Mouse (Mus musculus) B cell, adult 2 months (primary cell): ENCODE data around the gene Olfr545.
"Not testable (repeated sequence)": the region's sequence is repeated elsewhere in the genome, so short reads cannot be mapped to it uniquely, and the experiment has no call there.

ENCODE experiments used
- DNase-seq, 2 experiments: peaks; one replicate each; pipeline ENCODE4 v3.0.0; 2022

The Olfr545 gene

DNA sequence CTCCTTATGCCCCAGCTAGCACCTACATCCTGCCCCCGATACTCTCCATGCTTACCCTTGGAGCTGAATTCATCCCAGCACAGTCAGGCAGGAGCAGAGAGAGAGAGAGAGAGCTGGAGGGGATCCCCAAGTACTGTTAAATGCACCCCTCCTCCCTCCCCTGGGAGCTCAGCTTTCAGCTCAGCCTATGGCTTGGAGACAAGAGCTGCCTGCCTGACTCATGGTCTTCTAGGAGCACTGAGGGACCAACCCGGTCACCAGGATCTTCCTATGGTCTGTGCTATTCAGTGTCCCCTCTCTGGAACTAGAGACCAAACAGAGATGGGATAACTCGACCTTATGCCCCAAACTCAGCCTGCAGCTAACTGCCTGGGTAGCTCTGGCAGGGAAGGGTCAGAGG, at the start of gene Olfr545:
Gene Olfr545 (minus strand): TSS at position 101 of the 400 bp plus-strand sequence.
- DNase-seq = no peak

GRCm38 (mm10) chr7:102541251-102541650, 41.9 kb upstream of the Olfr545 start:
- DNase-seq = no peak

- no peak for DNase-seq
Observed at GRCm38 (mm10) chr7:102540596-102540995, 41.2 kb upstream of the Olfr545 start, which contains the start of gene Olfr548-ps1. Olfr548-ps1 (plus strand) TSS chr7:102540896.

- DNase-seq = no peak
Observed at GRCm38 (mm10) chr7:102534449-102534848, 35.1 kb upstream of the Olfr545 start, which contains the start of gene Olfr547. Olfr547 (plus strand) TSS chr7:102534749.

DNA sequence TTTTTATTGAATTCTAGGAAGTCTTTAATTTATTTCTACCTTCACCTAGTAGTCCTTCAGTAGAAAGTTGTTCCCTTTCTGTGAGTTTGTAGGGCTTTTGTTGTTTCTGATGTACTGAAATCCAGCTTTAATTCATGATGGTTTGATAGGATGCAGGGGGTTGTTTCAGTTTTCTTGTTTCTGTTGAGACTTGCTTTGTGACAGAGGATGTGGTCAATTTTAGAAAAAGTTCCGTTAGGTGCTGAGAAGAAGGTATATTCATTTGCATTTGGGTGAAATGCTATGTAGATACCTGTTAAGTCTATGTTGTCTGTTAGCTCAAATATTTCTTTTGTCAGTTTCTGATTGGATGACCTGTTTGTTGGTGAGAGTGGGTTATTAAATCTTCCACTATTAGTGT, 29.7 kb upstream of the Olfr545 start:
- DNase-seq = no peak

- DNase-seq = no peak
Observed at GRCm38 (mm10) chr7:102517051-102517335, 17.6 kb upstream of the Olfr545 start.

DNA sequence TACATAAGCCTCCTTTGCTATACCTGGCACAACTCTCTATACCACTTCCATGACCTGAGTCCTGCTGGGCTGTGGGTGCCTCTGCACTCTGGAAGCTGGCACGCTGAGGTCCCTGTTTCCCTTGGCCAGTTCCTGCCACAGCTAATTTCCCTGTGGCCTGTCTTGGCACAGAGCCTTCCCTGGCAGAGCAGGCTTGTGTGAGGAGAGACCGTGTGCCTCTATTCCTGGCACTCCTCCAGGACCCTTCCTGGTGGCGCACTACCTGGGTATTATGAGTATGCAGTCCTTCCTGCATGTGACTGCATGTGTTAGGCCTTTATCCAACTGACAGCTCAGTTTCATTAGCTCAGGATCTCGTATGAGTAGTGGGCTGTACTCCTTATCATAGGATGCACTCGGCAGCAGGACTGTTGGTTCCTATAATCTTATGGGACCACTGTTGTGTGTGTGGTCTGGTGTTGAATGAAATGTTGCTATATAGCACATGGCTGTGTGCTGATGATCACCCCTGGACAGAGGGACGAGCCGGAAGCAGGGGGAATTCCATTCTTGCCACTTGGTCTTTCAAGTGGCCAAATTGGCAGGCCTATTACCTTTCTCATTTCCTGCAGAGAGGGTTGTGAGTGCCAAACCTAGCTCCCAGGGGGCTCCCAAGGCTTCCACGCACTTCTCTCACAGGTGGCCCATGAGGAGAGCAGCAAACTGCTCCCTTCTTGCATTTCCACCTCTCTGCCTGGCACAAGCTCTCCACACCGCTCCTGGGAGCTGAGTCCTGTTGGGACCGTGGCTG, 17.1 kb upstream of the Olfr545 start:
- no peak for DNase-seq

DNA sequence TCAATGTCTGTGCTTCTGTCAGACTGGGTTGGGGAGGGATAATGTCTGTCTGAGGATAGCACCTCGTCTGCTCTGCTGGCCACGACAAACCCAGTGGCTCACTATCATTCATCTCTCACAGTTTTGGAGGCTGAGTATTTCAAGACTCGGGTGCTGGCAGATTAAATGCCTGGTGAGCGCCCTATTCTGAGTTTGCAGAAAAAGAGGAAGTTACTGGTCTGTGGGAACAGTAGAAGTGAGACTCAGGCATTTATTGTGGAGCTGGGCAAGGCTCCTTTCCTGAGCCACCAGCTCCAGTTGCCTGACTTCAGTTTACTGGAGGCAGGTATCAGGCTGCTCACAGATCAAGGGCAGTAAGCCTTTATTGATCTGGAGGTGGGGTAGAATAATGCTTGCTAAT, 14.8 kb upstream of the Olfr545 start:
- peak; percentile 3 to 8 for DNase-seq

GRCm38 (mm10) chr7:102512814-102513435, 13.6 kb upstream of the Olfr545 start:
- peak; percentile 91 to 93 for DNase-seq

DNA sequence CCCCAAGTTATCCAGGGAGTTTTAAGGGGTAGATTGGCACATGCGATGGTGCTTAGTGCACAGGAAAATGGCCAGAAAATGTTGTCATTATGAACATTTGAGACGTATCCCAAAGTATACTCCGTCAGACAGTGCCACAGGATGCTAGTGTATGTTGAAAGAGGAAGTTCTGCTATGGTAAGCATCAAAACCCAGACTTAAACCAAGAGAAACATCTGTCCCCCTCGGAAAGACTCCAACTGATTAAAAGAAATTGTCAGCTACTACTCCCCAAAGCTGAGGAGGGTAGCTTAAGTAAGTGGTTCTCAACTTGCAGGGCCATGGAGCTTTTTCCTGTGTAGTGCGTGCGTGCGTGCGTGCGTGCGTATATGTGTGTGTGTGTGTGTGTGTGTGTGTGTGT, 12.6 kb upstream of the Olfr545 start:
- no peak for DNase-seq

DNA sequence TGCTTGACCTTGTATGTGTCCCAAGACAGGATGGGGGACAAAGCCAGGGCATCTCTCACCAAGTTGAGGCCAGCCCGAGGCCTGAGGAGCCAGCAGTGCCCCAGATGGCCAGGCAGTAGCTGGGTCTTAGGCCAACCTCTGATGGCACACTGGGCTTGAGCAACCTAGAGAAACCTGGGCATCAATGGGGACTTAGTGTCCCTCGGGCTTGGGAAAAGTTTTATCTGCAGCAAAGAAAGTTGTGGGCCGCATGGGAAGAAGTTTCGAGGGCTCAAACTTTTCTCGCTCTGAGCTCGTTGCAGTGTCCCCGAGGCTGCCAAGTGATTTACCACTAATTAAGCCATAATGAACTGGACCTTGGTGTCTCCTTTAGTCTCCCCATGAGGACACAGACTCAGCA, 10.4 kb upstream of the Olfr545 start:
- no peak for DNase-seq

- DNase-seq = no peak
Observed at GRCm38 (mm10) chr7:102508666-102509065, 9.3 kb upstream of the Olfr545 start.

- no peak for DNase-seq
Observed at GRCm38 (mm10) chr7:102508066-102508465, 8.7 kb upstream of the Olfr545 start.

DNA sequence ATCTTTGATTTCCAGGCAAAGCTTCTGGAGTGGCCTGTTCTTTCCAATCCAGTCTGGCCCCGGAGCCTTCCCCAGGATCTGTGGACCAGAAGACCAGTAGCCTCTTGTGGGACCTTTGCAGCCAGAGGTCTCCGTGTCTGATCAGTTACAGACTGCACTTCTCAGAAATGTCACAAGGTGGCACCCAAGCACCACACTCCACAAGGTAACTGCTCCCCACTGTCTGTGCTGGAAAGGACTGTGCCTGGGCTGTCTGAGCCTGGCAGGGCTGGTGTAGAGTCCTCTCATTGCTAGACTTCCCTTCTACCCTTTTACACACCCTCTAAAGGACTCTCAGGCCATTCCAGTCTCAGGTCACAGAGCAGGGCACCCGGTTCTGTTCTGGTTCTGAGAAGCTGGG, 7.5 kb upstream of the Olfr545 start:
- peak; percentile 75 to 79 for DNase-seq

- DNase-seq = no peak
Observed at GRCm38 (mm10) chr7:102501986-102502385, 2.6 kb upstream of the Olfr545 start.

- DNase-seq = not testable (repeated sequence)
Observed at GRCm38 (mm10) chr7:102494416-102494815, 5.0 kb downstream of the Olfr545 start.

DNA sequence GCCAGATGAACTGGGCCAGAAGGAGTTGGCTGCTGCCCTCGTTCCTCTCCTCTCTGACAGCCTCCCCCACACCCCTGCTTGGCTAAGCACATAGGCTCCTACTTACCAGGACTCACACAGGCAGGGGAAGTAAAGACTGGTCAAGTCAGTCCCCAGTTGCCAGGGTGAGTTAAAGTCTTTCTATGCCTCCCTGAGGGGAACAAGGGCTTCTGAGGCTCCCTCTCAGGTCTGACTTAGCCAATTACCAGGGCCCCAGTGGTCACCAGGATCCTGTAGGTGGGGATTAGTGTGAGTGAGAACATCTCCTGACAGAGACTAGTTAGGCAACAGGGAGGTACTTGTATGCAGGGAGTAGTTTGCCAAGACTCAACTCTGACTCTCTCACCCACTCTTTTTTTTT, 11.2 kb downstream of the Olfr545 start, which contains the start of gene Olfr544:
Gene Olfr544 (minus strand): TSS at position 153 of the 400 bp plus-strand sequence.
- no peak for DNase-seq

GRCm38 (mm10) chr7:102486105-102486504, 13.3 kb downstream of the Olfr545 start:
- no peak for DNase-seq

DNA sequence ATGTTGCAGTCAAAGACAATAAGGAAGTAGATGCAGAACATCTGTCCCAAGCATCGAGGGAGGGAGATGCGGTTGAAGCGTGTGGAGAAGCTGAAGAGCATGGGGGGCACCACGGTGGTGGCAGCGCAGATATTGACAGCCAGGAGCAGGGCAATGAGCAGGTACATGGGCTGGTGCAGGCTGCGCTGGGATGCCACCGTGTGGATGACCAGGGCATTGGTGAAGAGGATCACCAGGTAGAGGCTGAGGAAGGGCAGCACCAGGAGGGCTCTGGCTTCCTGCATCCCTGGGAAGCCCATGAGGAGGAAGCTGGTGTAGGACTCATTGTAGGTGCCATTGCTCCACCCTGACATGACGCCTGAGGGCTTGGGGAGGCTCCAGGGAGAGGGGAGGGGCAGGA, 14.6 kb downstream of the Olfr545 start:
- DNase-seq = not testable (repeated sequence)

DNA sequence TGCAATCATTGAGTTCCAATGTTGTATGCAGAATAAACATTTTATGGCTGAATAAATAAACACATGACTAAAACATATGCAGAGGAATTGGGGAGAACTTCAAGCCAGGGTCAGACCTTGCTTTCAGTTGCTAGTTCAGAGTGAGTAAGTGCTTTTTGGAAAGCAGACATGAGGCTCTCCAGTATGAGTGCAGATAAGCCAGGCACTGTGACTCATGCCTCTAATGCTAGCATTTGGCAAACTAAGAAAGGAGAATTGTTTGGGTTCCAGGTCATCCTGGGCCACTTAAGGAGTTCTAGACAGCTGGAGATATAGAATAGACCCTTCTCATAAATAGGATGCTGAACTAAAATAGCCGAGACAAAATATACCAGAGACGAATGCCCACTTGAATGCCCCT, 15.7 kb downstream of the Olfr545 start:
- DNase-seq = no peak

DNA sequence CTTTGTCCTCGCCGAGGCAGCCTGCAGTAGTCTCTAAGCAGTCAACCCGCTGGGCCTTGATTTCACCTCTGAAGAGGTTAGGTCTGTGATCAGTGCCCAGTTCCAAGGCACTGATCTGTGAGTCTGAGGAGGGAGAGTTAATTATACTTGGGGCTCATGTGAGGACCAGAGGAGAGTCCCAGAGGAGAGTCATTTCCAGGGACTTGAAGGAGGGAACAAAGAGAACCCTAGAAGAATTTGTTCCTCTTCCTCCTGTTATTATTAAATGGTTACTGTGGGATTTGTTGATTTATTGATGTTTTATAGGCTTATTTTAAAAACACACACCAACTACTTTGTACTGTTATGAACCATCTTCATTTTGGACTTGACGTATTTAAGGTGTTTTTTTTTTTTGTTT, 17.8 kb downstream of the Olfr545 start, which contains the start of gene Olfr543:
Gene Olfr543 (minus strand): TSS at position 101 of the 400 bp plus-strand sequence.
- no peak for DNase-seq

- DNase-seq = no peak
Observed at GRCm38 (mm10) chr7:102480821-102481220, 18.6 kb downstream of the Olfr545 start.

- no peak for DNase-seq
Observed at GRCm38 (mm10) chr7:102479368-102480078, 19.9 kb downstream of the Olfr545 start.

DNA sequence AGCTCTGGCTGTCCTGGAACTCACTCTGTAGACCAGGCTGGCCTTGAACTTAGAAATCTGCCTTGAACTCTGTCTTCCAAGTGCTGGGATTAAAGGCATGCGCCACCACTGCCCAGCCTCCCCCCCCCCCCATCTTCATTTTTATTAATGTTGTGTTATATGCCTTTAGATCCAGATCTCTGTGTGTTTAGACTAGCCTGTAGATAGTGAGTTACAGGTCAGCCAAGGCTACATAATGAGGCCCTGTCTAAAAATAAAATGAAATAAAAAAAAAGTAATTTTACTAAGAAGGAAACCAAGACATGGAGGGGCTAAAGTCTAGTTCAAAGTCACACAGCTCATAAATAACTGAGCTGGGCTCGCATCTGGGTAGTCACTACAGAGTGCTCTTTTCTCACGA, 20.4 kb downstream of the Olfr545 start:
- no peak for DNase-seq
